Mouse (Mus musculus) kidney, embryonic 15.5 days (tissue): ENCODE measurements at regions not wholly inside any gene's neighbourhood (a gene's known extent, or its start where the extent isn't known, plus 50 kb on each side); places are given as distances from the start of the nearest gene placed in this dataset.

ENCODE experiments used
- ATAC-seq: fragments of 200-750 bp; cut with Nextera tagmentation; replicated peaks from 2 replicates; pipeline ENCODE4 v1.8.0; 2017; ENCODE audit warnings: moderate TSS enrichment; ENCODE audit not compliant: low FRiP score
- H3K27ac ChIP-seq: fragments of 300-500 bp; sonication (generic); 2 replicates; pipeline ENCODE4 v1.5.1; 2015; ENCODE audit warnings: mild to moderate bottlenecking, inconsistent platforms
- H3K27me3 ChIP-seq: fragments of 300-500 bp; sonication (generic); 2 replicates; pipeline ENCODE4 v1.6.1; 2015; ENCODE audit warnings: inconsistent platforms
- H3K36me3 ChIP-seq: fragments of 300-500 bp; sonication (generic); 2 replicates; pipeline ENCODE4 v1.6.1; 2015; ENCODE audit warnings: inconsistent platforms
- H3K4me1 ChIP-seq: fragments of 300-500 bp; sonication (generic); 2 replicates; pipeline ENCODE4 v1.6.1; 2015; ENCODE audit warnings: inconsistent platforms
- H3K4me2 ChIP-seq: fragments of 300-500 bp; sonication (generic); 2 replicates; pipeline ENCODE4 v1.6.1; 2015; ENCODE audit warnings: moderate library complexity, mild to moderate bottlenecking, inconsistent platforms
- H3K4me3 ChIP-seq: fragments of 300-500 bp; sonication (generic); replicated peaks from 2 replicates; pipeline ENCODE4 v1.5.1; 2015; ENCODE audit warnings: mild to moderate bottlenecking, inconsistent platforms
- H3K9ac ChIP-seq: fragments of 300-500 bp; sonication (generic); 2 replicates; pipeline ENCODE4 v1.6.1; 2015; ENCODE audit warnings: mild to moderate bottlenecking, inconsistent platforms
- H3K9me3 ChIP-seq: fragments of 300-500 bp; sonication (generic); replicated peaks from 2 replicates; pipeline ENCODE4 v1.6.1; 2016; ENCODE audit warnings: inconsistent platforms
- WGBS: fragments of 180-500 bp; shearing (Covaris S2); methylation state at CpG from one replicate; pipeline ENCODE4 v1.1.7; 2015; ENCODE audit warnings: mixed read lengths; 5-methylcytosine and 5-hydroxymethylcytosine counted together

DNA sequence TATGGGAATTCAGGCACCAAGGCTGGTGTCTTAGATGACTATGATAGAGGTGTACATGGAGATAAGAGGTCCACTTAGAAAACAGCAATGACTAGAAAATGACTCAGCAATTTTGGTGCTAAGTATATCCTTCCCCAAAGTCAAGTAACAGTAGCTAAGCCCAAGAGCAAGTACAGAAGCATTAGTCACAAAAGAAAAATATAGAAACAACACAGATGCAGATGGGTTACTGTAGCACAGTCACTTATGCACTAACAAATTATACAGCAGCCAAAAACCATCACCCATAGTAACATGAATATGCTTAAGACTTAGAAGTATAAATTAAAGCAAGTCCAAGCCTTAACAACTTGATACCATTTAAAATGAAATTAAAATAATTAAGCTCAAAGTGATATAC, 378.5 kb upstream of the Meis2 start:
- no peaks in the 10 kb centered on the region for H3K36me3 ChIP-seq
- H3K4me1 ChIP-seq = no peaks in the 10 kb centered on the region
- no peak overlapping the region for H3K27ac ChIP-seq
- no peak overlapping the region for H3K4me3 ChIP-seq
- no peak overlapping the region for H3K4me2 ChIP-seq
- H3K9me3 ChIP-seq = no peaks in the 10 kb centered on the region
- no peak overlapping the region for H3K9ac ChIP-seq
- no peak for ATAC-seq
- H3K27me3 ChIP-seq = no peaks in the 10 kb centered on the region

DNA sequence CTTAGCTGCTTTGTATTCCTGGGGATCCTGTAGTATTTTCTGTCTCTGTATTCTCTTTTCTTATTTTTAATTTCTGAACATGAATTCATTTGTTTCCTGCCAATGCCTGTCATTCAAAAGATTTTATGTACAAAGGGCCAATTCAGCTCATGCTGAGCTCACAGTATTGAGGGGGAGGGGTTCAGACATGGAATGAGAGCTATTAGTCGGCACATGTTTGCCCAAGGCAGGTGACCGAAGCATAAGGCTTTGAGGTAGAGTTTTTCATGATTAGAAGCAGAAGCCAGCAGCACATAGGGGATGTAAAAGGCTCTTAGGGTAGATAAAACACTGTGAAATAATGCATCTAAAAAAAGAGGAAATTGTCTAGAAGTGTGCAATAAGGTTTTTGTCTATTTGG, 374.6 kb upstream of the Meis2 start:
- no peaks in the 10 kb centered on the region for H3K9me3 ChIP-seq
- no peak overlapping the region for H3K27ac ChIP-seq
- no peak for ATAC-seq
- H3K9ac ChIP-seq = no peak overlapping the region
- H3K4me1 ChIP-seq = no peaks in the 10 kb centered on the region
- H3K27me3 ChIP-seq = no peaks in the 10 kb centered on the region
- no peak overlapping the region for H3K4me3 ChIP-seq
- H3K36me3 ChIP-seq = no peaks in the 10 kb centered on the region
- no peak overlapping the region for H3K4me2 ChIP-seq
- 61% methylated on average over 2 of the region's 2 CpGs for WGBS

DNA sequence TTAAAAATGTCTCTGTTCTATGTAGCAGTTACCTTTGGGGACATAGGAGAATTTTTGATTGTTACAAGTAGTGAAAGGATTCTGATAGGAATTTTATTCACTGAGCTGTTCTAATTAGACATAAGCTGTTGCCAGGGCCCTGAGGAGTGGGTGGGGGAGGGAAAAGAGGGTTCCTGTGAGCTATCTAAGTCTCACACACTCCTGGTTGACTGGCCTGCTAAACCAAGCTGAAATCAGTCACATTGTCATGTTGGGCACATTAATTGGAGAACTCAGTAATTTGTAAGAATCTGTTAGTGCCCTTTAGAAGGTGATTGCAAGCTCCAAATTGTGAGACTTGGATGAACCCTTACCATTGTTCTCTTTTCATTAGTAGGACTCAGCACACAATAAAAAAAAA, 367.8 kb upstream of the Meis2 start:
- no peak for ATAC-seq
- H3K36me3 ChIP-seq = no peaks in the 10 kb centered on the region
- H3K4me1 ChIP-seq = no peaks in the 10 kb centered on the region
- no peaks in the 10 kb centered on the region for H3K27me3 ChIP-seq
- no peak overlapping the region for H3K4me2 ChIP-seq
- no peak overlapping the region for H3K4me3 ChIP-seq
- H3K9ac ChIP-seq = no peak overlapping the region
- no peaks in the 10 kb centered on the region for H3K9me3 ChIP-seq
- H3K27ac ChIP-seq = no peak overlapping the region

DNA sequence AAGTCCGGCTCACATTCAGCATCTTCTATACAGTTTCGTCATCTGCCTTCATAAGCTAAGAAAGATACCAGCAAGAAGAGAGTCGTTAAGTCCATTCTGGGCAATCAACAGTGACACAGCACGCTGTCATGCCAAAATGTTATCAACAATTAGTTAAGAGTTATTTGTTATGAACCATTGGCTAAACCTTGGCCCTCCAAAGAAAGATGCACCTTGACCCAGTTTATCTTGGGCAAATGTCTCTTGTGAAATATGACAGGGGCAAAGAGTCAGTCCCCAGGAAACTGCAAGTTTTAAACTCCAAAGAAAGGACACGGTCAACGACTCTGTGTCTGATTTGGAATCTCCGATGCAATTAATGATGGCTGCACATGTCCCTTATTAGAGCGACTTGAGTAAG, 358.5 kb upstream of the Meis2 start:
- no peak overlapping the region for H3K4me3 ChIP-seq
- no peak overlapping the region for H3K9ac ChIP-seq
- ATAC-seq = no peak
- 85% methylated on average over 8 of the region's 8 CpGs for WGBS
- H3K36me3 ChIP-seq = no peaks in the 10 kb centered on the region
- no peaks in the 10 kb centered on the region for H3K27me3 ChIP-seq
- no peaks in the 10 kb centered on the region for H3K9me3 ChIP-seq
- H3K4me1 ChIP-seq = no peaks in the 10 kb centered on the region
- no peak overlapping the region for H3K4me2 ChIP-seq
- no peak overlapping the region for H3K27ac ChIP-seq

DNA sequence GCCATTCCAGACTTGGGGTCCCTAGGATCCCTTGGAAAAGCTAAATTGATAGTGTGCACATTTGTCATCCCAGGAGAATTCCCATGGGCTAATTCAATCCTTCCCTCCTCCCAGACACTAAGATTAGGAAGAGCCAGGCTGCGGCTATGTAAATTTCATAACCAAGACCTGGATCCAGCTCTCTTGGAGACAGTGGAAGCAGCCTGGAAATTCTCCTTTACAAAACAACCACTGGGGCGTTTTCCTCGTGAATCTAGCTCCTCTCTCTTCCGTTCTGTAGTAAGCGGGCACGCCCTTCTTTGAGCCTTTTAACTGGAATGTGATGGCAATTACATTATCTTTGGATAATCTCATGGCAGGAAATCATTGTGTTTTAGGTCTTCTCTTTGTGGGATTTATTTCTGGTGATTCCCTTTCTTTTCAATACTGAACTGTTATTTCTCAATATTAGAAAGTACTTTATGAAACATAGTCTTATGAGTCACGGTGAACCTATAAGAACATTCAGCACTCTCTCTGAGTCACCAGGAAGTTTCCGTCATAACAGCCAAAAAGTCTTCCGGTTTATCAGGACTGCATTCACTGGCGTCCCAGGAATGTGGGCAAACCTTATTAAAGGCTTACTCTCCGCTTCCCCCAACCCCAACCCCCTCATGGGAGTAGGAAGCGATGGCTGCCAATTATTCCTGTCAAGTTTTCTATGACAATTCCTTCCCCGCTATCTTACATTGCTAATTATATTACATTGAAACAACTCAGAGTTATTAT, 352.0 kb upstream of the Meis2 start:
- WGBS = 79% methylated on average over 13 of the region's 13 CpGs
- ATAC-seq = no peak

DNA sequence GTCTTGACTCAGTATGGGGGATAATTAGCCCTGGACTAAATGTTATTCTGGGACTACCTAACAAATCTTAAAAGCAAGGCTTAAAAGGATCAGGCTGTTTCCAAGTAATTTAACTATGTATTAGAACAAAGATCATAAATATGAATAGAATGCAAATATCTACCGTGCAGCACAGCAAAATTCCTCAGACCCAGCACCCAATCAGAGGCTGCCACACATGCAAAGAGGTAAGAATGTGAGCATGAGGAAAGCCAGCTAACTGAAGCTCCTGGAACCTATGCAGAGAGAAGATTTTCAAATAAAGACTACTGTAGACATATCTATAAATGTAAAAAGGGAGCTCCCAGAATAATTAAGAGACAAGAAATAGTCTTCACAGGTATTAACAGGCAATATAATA, 350.1 kb upstream of the Meis2 start:
- no peak overlapping the region for H3K9ac ChIP-seq
- H3K27ac ChIP-seq = no peak overlapping the region
- H3K9me3 ChIP-seq = no peaks in the 10 kb centered on the region
- H3K27me3 ChIP-seq = no peaks in the 10 kb centered on the region
- no peaks in the 10 kb centered on the region for H3K36me3 ChIP-seq
- no peak overlapping the region for H3K4me2 ChIP-seq
- no peak for ATAC-seq
- 72% methylated on average over 1 of the region's 1 CpGs for WGBS
- H3K4me3 ChIP-seq = no peak overlapping the region
- H3K4me1 ChIP-seq = no peaks in the 10 kb centered on the region

More for the DNA sequence above, 352.0 kb upstream of the Meis2 start:
- Histone ChIP-seq H3K4me2 (no peak overlapping the region), H3K27ac (no peak overlapping the region), H3K4me3 (no peak overlapping the region), H3K9me3 (no peaks in the 10 kb centered on the region), H3K9ac (no peak overlapping the region), H3K4me1 (no peaks in the 10 kb centered on the region), H3K27me3 (no peaks in the 10 kb centered on the region), H3K36me3 (no peaks in the 10 kb centered on the region)

DNA sequence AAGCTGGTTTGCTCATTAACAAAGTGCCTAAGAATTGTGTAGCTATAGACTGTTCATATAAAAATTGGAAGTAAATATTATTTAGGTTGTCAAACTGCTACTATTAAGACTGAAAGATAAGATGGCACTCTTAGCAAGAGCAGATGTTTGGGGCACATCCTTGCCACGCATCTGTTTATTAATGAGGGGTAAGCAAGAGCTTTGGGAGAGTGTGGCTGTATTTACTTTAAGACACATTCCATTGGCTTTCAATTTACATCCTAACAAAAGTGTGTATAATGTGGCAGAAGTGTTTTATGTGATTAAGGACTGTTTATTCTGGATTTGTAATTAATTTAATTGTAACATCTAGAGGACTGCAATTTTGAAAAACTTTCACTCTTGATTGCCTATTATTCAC, 336.5 kb upstream of the Meis2 start:
- H3K36me3 ChIP-seq = no peaks in the 10 kb centered on the region

DNA sequence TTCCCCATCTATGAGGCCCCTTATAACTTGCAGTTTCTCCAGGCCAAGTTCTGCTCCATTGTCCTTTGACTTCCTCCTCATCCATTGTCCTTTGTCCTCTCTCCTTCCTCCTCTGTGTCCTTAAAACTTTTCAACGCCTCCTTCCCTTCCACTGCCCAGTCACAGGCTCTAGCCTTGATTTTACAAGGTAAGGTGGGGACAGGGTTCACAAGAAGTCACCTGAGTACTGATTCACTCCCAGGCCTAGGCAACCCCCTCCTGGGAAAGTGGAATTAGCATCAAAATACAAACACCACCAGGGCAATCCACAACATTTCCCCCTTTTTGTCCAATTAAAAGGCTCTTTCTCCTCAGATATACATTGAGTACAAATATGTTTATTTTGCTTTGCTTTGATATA, 334.3 kb upstream of the Meis2 start:
- H3K4me2 ChIP-seq = no peak overlapping the region
- H3K9ac ChIP-seq = no peak overlapping the region
- no peaks in the 10 kb centered on the region for H3K4me1 ChIP-seq
- 81% methylated on average over 1 of the region's 1 CpGs for WGBS
- no peak for ATAC-seq
- H3K36me3 ChIP-seq = no peaks in the 10 kb centered on the region
- H3K27ac ChIP-seq = no peak overlapping the region
- H3K9me3 ChIP-seq = no peaks in the 10 kb centered on the region
- H3K4me3 ChIP-seq = no peak overlapping the region
- H3K27me3 ChIP-seq = no peaks in the 10 kb centered on the region

More for the DNA sequence above, 336.5 kb upstream of the Meis2 start:
- Histone ChIP-seq H3K27me3 (no peaks in the 10 kb centered on the region), H3K4me3 (no peak overlapping the region), H3K4me1 (no peaks in the 10 kb centered on the region), H3K4me2 (no peak overlapping the region), H3K27ac (no peak overlapping the region), H3K9ac (no peak overlapping the region), H3K9me3 (no peaks in the 10 kb centered on the region)
- WGBS = 75% methylated on average over 1 of the region's 1 CpGs
- no peak for ATAC-seq

DNA sequence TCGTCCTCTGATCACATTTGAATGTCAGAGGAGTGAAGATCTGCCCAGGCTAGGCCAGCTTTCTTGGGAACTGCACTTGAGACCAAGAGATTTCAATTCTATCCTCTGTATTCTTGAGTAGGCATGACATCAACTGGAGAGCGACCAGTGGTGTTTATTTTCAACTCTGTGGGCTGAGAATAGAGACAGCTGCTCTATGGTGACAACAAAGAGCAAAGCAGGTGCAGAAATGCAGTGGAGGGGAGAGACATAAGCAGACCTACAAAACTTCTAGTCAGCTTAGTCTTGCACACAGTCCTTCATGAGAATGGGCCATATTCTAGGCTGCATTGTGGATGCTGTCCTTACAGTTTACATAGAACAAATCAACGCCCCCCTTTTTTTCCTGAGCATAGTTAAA, 303.2 kb upstream of the Meis2 start:
- Histone ChIP-seq H3K27ac (no peak overlapping the region), H3K4me2 (no peak overlapping the region), H3K36me3 (no peaks in the 10 kb centered on the region), H3K4me1 (no peaks in the 10 kb centered on the region), H3K4me3 (no peak overlapping the region), H3K27me3 (no peaks in the 10 kb centered on the region), H3K9ac (no peak overlapping the region), H3K9me3 (no peaks in the 10 kb centered on the region)
- 81% methylated on average over 3 of the region's 3 CpGs for WGBS
- ATAC-seq = no peak

DNA sequence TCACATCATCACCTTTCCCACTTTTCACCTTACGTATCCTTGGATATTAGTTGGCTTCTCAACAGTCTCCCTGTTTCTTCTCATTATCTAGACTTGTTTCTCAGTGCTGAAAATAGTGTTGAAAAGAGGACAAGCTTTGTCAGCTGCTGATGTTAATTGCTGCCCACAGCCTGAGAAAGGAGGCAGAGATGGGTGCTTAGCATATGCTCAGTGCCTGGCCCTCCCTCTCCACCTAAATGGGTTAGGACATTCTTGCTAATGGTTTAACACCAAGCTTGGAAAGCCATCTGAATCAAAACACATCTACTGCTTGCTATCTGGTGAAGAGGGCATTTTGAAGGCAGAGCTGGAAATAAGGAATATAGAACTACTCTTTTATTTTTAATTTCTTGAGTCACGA, 298.5 kb upstream of the Meis2 start:
- Histone ChIP-seq H3K9me3 (no peaks in the 10 kb centered on the region), H3K36me3 (no peaks in the 10 kb centered on the region), H3K9ac (no peak overlapping the region), H3K4me1 (no peaks in the 10 kb centered on the region), H3K4me3 (no peak overlapping the region), H3K4me2 (no peak overlapping the region), H3K27me3 (no peaks in the 10 kb centered on the region), H3K27ac (no peak overlapping the region)
- WGBS = 92% methylated on average over 2 of the region's 2 CpGs
- ATAC-seq = no peak

DNA sequence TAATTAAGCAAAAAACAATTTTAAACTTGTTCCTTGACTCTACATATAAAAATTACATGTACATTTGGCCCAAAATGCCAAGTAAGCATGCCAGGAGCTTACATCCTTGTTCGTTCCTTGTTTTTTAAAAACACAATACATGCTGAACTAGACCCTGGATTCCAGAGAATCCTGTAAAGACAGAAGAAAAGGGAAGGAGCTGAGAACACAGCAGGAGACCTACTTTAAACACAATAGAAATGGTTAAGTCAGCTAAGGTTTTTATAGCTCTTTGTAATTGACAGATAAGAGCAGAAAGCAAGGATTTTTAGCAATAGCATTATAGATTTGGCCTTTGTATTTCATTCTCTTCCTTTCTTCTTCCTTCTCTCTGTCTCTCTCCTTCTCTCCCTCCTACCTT, 292.5 kb upstream of the Meis2 start:
- no peaks in the 10 kb centered on the region for H3K4me1 ChIP-seq
- no peaks in the 10 kb centered on the region for H3K9me3 ChIP-seq
- WGBS = 70% methylated on average over 1 of the region's 1 CpGs
- ATAC-seq = no peak
- no peak overlapping the region for H3K4me3 ChIP-seq
- no peak overlapping the region for H3K9ac ChIP-seq
- H3K27ac ChIP-seq = no peak overlapping the region
- H3K27me3 ChIP-seq = no peaks in the 10 kb centered on the region
- no peaks in the 10 kb centered on the region for H3K36me3 ChIP-seq
- H3K4me2 ChIP-seq = no peak overlapping the region

DNA sequence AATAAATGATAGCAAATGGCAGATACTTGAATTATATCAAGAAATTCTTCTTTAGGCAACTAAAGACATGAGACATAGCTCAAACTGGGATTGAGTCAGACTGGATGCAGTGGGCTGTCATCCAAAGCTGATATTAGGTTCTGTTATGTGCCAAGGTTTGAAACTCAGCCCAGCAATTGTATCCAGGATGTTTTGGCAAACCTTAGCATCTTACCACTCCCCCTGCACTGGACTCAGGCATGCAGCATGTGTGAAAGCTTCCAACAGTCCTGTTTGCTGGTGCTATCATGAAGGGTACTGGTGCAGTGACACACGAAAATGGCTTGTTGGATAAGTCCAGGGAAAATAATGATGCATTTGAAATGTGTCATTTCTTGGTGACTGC, 282.9 kb upstream of the Meis2 start:
- H3K27ac ChIP-seq = no peak overlapping the region
- no peaks in the 10 kb centered on the region for H3K36me3 ChIP-seq
- H3K4me3 ChIP-seq = no peak overlapping the region
- H3K4me1 ChIP-seq = no peaks in the 10 kb centered on the region
- ATAC-seq = no peak
- H3K9me3 ChIP-seq = no peaks in the 10 kb centered on the region
- H3K4me2 ChIP-seq = no peak overlapping the region
- no peak overlapping the region for H3K9ac ChIP-seq
- H3K27me3 ChIP-seq = no peaks in the 10 kb centered on the region
- 69% methylated on average over 1 of the region's 1 CpGs for WGBS

DNA sequence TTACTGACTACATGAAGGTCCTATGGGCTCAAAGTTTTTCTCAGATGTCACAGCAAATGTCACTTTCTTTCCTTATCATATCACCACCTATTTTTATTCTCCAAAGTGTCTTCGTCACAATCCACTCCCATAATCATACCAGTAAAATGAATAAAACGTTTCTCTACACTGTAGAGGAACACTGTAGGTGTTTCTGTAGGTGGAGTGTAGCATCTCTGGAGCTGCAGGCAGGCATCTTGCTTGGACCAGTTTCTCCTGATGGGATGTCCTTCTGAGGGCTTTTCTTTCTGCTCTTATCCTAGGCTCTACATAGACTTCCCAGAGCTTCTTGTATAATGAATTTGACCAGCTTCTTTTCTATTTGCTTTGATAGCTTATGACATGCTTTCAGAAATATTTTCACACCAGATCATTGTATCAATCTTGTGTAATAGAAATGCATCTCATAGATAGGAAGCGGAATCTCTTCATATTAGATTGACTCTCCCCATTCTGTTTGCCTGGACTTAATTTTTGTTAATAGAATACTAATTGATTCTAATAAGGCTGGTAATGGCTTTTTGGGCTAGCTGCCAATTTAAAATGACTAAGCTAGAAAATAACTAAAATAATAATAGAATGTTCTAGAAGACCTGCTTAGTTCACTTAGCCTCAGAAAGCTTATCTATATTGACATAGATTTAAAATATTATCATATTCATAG, 282.3 kb upstream of the Meis2 start:
- no peak overlapping the region for H3K4me3 ChIP-seq

More for the DNA sequence above, 282.3 kb upstream of the Meis2 start:
- no peak for ATAC-seq
- Histone ChIP-seq H3K9me3 (no peaks in the 10 kb centered on the region), H3K4me2 (no peak overlapping the region), H3K27me3 (no peaks in the 10 kb centered on the region), H3K4me1 (no peaks in the 10 kb centered on the region), H3K27ac (no peak overlapping the region), H3K36me3 (no peaks in the 10 kb centered on the region), H3K9ac (no peak overlapping the region)
- 87% methylated on average over 3 of the region's 3 CpGs for WGBS
